Mouse (Mus musculus): Measurements from ENCODE around the gene Fgfr2.

GRCm38 (mm10) chr7:130590081-130590828, 2532.9 kb downstream of the Fgfr2 start:
- TF ChIP-seq CTCF (IDR thresholded peaks at IDR 0.05; ENCODE audit: control insufficient read depth, insufficient read depth, insufficient replicate concordance, low read depth, low read length), result no peak
- TF ChIP-seq POLR2A (IDR thresholded peaks at IDR 0.05; ENCODE audit: control insufficient read depth, low read depth, low read length), result no peak
